Mouse (Mus musculus): Measurements from ENCODE around the gene Fam129b. TPM values are rescaled to one million over a fixed set of nuclear protein-coding genes. Genes with fewer than 3 reads are reported as not detected.

The Fam129b gene
- polyA plus RNA-seq, 1 experiment from 2014 or later = 152 TPM

GRCm38 (mm10) chr2:32896507-32897147 lies 20.7 kb downstream of the Fam129b start:
- H3K4me3 ChIP-seq = no peak overlapping the region
- H3K27me3 ChIP-seq = no peaks in the 10 kb centered on the region
- H3K4me1 ChIP-seq = peaks cover 61% of the 10 kb centered on the region
- H3K36me3 ChIP-seq = peaks cover 12% of the 10 kb centered on the region; the same call in 1 of the 2 replicates
- ATAC-seq (ENCODE audit: insufficient number of reproducible peaks, low FRiP score, low TSS enrichment, low read depth) = no peak
- peak overlapping the region; percentile 72 for H3K27ac ChIP-seq
- no peak overlapping the region for H3K4me2 ChIP-seq
- WGBS = 52% methylated on average over 10 of the region's 10 CpGs
- H3K9ac ChIP-seq = no peak overlapping the region; the same call in 1 of the 2 replicates
- no peaks in the 10 kb centered on the region for H3K9me3 ChIP-seq

DNA sequence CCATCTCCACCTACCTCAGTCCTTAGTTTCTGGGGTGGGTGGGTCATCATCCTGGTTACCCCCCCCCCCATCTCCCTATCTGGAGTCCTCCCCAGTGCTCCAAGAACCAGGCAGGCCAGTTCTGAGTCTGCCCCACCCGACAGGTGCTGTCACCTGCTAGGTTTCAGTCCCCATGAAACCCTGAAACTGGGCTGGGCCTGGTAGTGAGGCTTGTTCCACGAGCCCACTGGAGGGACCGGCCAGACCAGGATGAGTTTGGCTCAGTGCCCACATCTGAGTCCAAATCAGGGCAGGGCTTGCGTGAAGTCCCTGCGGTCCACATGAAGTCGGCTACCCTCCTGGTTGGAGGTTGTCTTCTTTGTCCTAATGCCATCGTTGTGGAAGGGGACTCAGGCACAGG lies 23.1 kb downstream of the Fam129b start:
- H3K4me1 ChIP-seq = peaks cover 53% of the 10 kb centered on the region
- no peak overlapping the region for H3K4me2 ChIP-seq
- H3K27ac ChIP-seq = peak overlapping the region; percentile 18; the same call in 1 of the 2 replicates

DNA sequence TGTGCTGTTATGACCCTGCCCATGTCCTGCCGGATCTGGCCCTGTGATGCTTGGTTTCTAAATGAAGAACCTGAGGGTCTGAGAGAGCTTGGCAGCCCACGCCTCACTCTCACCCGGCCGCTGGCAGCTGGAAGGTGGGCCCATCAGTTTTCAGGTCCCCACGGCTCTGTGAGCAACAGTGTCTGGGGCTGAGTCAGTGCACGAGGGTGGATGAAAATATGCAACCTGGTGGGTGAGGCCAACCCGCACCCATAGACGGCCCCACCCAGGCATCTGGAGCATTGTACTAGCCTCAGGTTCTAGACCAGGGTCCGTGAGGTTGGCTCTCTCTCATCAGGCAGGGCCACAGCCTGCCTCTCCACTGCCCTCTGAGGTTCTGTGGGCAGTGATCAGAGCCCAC lies 26.2 kb downstream of the Fam129b start:
- Histone ChIP-seq H3K9ac (no peak overlapping the region), H3K4me1 (peaks cover 46% of the 10 kb centered on the region), H3K27me3 (no peaks in the 10 kb centered on the region), H3K9me3 (no peaks in the 10 kb centered on the region), H3K4me3 (no peak overlapping the region), H3K36me3 (peaks cover 6% of the 10 kb centered on the region; the same call in 1 of the 2 replicates), H3K27ac (no peak overlapping the region), H3K4me2 (no peak overlapping the region)
- 56% methylated on average over 9 of the region's 9 CpGs for WGBS
- no peak for ATAC-seq (ENCODE audit: insufficient number of reproducible peaks, low FRiP score, low TSS enrichment, low read depth)

More for the DNA sequence above, 23.1 kb downstream of the Fam129b start:
- H3K27me3 ChIP-seq = no peaks in the 10 kb centered on the region
- peaks cover 6% of the 10 kb centered on the region; the same call in 1 of the 2 replicates for H3K36me3 ChIP-seq
- WGBS = 53% methylated on average over 7 of the region's 7 CpGs
- ATAC-seq (ENCODE audit: insufficient number of reproducible peaks, low FRiP score, low TSS enrichment, low read depth) = peak; percentile 25; the same call in 1 of the 2 replicates
- no peak overlapping the region for H3K9ac ChIP-seq
- no peak overlapping the region for H3K4me3 ChIP-seq
- H3K9me3 ChIP-seq = no peaks in the 10 kb centered on the region

DNA sequence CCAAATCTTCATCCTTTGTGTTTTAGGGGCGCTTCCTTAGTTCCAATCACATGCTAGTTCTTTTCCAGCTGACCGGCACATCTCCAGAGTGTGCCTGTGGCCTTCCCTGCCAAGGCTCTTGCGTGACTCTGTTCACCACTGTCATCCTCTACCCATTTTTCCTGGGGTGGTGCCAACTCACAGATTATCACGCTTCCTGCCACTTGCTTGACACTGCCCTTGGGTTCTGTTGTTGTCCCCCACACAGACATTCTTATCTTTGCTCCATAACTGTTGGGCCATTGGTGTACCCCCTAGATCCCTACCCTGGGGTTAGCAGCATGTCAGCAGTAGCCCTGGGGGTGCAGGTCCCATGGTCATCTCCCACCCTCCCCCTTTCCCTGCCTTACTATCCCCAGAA lies 27.6 kb downstream of the Fam129b start:
- Histone ChIP-seq H3K4me1 (peaks cover 46% of the 10 kb centered on the region), H3K4me3 (no peak overlapping the region), H3K27me3 (no peaks in the 10 kb centered on the region), H3K9me3 (no peaks in the 10 kb centered on the region), H3K4me2 (no peak overlapping the region), H3K9ac (no peak overlapping the region), H3K27ac (no peak overlapping the region), H3K36me3 (peaks cover 6% of the 10 kb centered on the region; the same call in 1 of the 2 replicates)
- 85% methylated on average over 4 of the region's 4 CpGs for WGBS
- ATAC-seq (ENCODE audit: insufficient number of reproducible peaks, low FRiP score, low TSS enrichment, low read depth) = no peak

GRCm38 (mm10) chr2:32904637-32905036 lies 28.7 kb downstream of the Fam129b start:
- Histone ChIP-seq H3K27me3 (no peaks in the 10 kb centered on the region), H3K4me1 (peaks cover 47% of the 10 kb centered on the region), H3K27ac (peak overlapping the region; percentile 47; the same call in 1 of the 2 replicates), H3K9ac (no peak overlapping the region), H3K4me2 (no peak overlapping the region), H3K4me3 (no peak overlapping the region), H3K9me3 (no peaks in the 10 kb centered on the region), H3K36me3 (peaks cover 9% of the 10 kb centered on the region)
- ATAC-seq (ENCODE audit: insufficient number of reproducible peaks, low FRiP score, low TSS enrichment, low read depth) = no peak
- WGBS = 89% methylated on average over 5 of the region's 5 CpGs

- 67% methylated on average over 8 of the region's 8 CpGs for WGBS
Measured at GRCm38 (mm10) chr2:32905297-32905696, 29.4 kb downstream of the Fam129b start.

DNA sequence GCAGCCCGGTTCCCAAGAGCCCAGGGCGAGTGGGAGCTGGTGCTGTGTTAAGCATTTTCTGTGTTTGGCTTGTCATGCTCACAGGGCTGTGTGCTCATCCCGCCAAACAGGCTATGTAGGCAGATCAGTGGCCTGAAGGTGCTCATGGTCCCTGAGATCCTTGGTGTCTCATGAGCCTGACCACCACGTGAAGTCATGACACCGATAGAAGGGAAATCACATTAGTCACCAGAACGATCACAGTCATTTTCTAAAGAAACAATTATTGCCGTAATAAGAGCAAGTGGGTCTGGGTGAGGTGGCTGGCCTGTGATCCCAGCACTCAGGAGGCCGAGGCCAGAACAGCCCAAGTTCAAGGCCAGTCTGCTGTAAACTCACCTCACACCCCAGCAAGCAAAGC lies 31.5 kb downstream of the Fam129b start:
- H3K4me2 ChIP-seq = no peak overlapping the region
- H3K4me3 ChIP-seq = no peak overlapping the region
- no peak for ATAC-seq (ENCODE audit: insufficient number of reproducible peaks, low FRiP score, low TSS enrichment, low read depth)
- no peaks in the 10 kb centered on the region for H3K9me3 ChIP-seq
- 65% methylated on average over 8 of the region's 8 CpGs for WGBS
- H3K36me3 ChIP-seq = peaks cover 32% of the 10 kb centered on the region
- peak overlapping the region; percentile 78 for H3K27ac ChIP-seq
- H3K27me3 ChIP-seq = no peaks in the 10 kb centered on the region
- H3K9ac ChIP-seq = no peak overlapping the region
- H3K4me1 ChIP-seq = peaks cover 37% of the 10 kb centered on the region

More at GRCm38 (mm10) chr2:32905297-32905696, 29.4 kb downstream of the Fam129b start:
- Histone ChIP-seq H3K4me3 (no peak overlapping the region), H3K9ac (no peak overlapping the region), H3K4me1 (peaks cover 47% of the 10 kb centered on the region), H3K4me2 (no peak overlapping the region), H3K36me3 (peaks cover 13% of the 10 kb centered on the region), H3K9me3 (no peaks in the 10 kb centered on the region), H3K27me3 (no peaks in the 10 kb centered on the region), H3K27ac (peak overlapping the region; percentile 47; the same call in 1 of the 2 replicates)
- ATAC-seq (ENCODE audit: insufficient number of reproducible peaks, low FRiP score, low TSS enrichment, low read depth) = no peak

DNA sequence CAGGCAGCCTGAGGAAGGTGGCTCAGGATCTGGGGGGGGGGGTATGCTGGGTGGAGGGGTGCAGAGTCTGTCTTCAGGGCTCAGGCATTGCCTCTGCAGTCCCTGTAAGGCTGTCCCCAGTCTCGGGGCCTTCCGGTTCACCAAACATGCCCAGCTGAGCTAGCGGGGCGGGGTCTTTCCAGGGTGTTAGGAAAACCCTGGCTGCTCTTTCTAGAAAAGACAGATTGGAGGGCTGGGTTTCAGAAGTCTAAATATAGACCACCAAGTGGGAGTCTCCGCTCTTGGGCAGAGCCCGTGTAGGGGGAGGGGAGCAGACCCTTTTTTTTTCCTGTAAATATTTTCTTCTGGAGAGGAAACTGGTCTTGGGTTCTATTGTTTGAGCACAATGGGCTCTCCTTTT lies 32.4 kb downstream of the Fam129b start:
- H3K27me3 ChIP-seq = no peaks in the 10 kb centered on the region
- H3K9ac ChIP-seq = no peak overlapping the region
- H3K4me2 ChIP-seq = peak overlapping the region; percentile 5; the same call in 1 of the 2 replicates
- H3K27ac ChIP-seq = peak overlapping the region; percentile 78
- peaks cover 37% of the 10 kb centered on the region for H3K36me3 ChIP-seq
- no peak overlapping the region for H3K4me3 ChIP-seq
- WGBS = 12% methylated on average over 6 of the region's 6 CpGs
- H3K4me1 ChIP-seq = peaks cover 37% of the 10 kb centered on the region
- H3K9me3 ChIP-seq = no peaks in the 10 kb centered on the region
- ATAC-seq (ENCODE audit: insufficient number of reproducible peaks, low FRiP score, low TSS enrichment, low read depth) = peak; percentile 55; the same call in 1 of the 2 replicates

DNA sequence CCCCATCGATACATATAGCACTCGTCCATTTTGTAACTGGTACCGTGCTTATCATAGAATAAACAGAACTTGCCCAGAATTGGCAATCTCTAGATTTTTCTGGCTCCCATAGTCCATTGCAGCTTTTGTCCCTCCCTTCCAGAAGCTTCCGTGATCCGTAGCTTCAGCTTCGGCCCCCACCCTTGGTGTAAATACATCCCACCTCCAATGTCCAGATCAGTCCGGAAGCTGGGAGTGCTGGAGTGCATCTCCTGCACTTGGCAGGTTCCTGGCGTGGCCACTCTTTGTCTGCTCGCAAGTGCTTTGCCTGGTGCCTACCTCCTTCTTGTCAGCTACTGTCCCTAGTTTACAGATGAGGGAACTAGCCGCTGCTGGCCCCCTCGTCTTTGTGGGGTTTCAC lies 32.9 kb downstream of the Fam129b start:
- Histone ChIP-seq H3K27ac (peak overlapping the region; percentile 78), H3K4me1 (peaks cover 39% of the 10 kb centered on the region), H3K9me3 (no peaks in the 10 kb centered on the region), H3K4me3 (no peak overlapping the region), H3K27me3 (no peaks in the 10 kb centered on the region), H3K9ac (0 out of 2 replicates have a peak overlapping the region, but pooled peaks have one; percentile 7), H3K4me2 (no peak overlapping the region), H3K36me3 (peaks cover 38% of the 10 kb centered on the region)
- 66% methylated on average over 11 of the region's 11 CpGs for WGBS
- ATAC-seq (ENCODE audit: insufficient number of reproducible peaks, low FRiP score, low TSS enrichment, low read depth) = no peak

GRCm38 (mm10) chr2:32911639-32912182 lies 35.8 kb downstream of the Fam129b start:
- 80% methylated on average over 7 of the region's 7 CpGs for WGBS
- no peak overlapping the region for H3K4me3 ChIP-seq
- H3K9me3 ChIP-seq = no peaks in the 10 kb centered on the region
- peaks cover 51% of the 10 kb centered on the region for H3K36me3 ChIP-seq
- H3K27ac ChIP-seq = no peak overlapping the region
- H3K4me2 ChIP-seq = no peak overlapping the region
- no peak for ATAC-seq (ENCODE audit: insufficient number of reproducible peaks, low FRiP score, low TSS enrichment, low read depth)
- no peak overlapping the region for H3K9ac ChIP-seq
- H3K4me1 ChIP-seq = peaks cover 43% of the 10 kb centered on the region
- no peaks in the 10 kb centered on the region for H3K27me3 ChIP-seq

- no peak for ATAC-seq (ENCODE audit: insufficient number of reproducible peaks, low FRiP score, low TSS enrichment, low read depth)
- Histone ChIP-seq H3K36me3 (peaks cover 56% of the 10 kb centered on the region), H3K9ac (no peak overlapping the region), H3K27ac (no peak overlapping the region), H3K27me3 (no peaks in the 10 kb centered on the region), H3K9me3 (no peaks in the 10 kb centered on the region), H3K4me3 (no peak overlapping the region), H3K4me2 (no peak overlapping the region), H3K4me1 (peaks cover 39% of the 10 kb centered on the region)
- 32% methylated on average over 19 of the region's 19 CpGs for WGBS
Measured at GRCm38 (mm10) chr2:32912210-32912804, 36.4 kb downstream of the Fam129b start.

DNA sequence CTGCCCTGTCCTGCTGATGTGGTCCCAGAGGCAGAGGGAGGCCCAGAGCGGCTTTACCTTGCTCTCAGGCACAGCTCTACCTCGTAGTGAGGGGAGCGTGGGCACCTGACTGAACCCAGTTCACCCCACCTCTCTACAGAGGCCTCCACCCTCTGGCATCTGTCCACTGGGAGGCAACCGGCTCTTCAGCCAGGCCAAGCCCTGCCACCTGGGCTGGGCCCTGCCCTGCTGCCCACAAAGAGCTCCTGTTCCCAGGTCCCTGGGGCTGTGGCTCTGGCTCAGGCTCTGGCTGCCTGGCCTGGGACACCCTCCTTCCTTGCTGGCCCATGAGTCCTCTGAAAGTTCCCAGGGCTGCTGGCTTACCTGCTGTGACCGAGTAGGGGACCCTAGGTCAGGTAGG lies 38.4 kb downstream of the Fam129b start:
- H3K4me2 ChIP-seq = peak overlapping the region; percentile 17; the same call in 1 of the 2 replicates
- H3K9me3 ChIP-seq = no peaks in the 10 kb centered on the region
- 60% methylated on average over 5 of the region's 5 CpGs for WGBS
- H3K9ac ChIP-seq = peak overlapping the region; percentile 33; the same call in 1 of the 2 replicates
- peak; percentile 28; the same call in 1 of the 2 replicates for ATAC-seq (ENCODE audit: insufficient number of reproducible peaks, low FRiP score, low TSS enrichment, low read depth)
- peaks cover 68% of the 10 kb centered on the region for H3K36me3 ChIP-seq
- peak overlapping the region; percentile 89 for H3K27ac ChIP-seq
- no peaks in the 10 kb centered on the region for H3K27me3 ChIP-seq
- peaks cover 23% of the 10 kb centered on the region for H3K4me1 ChIP-seq
- H3K4me3 ChIP-seq = no peak overlapping the region

Data from limb, embryonic 15.5 days (tissue).